Mouse (Mus musculus): Measurements from ENCODE around the gene Lilrb4a.

DNA sequence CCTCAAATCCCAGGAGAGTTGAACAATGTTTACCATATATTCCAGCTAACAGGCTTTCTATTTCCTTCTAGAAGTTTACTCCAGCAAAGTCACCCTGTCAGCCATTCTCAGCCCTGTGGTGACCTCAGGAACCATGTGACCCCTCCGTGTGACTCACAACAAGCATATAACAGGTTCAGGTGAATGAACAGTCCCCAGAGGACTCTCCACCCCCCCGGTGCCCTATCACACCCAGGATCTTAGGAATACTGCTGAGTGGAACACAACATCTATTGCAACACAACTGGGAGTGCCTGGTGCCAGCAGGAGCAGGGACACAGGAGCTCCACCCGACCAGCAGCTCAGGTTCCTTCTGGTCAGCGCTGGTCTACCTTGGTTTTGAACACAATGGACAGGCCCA lies 39.1 kb upstream of the Lilrb4a start:
- TF ChIP-seq CTCF (conservative IDR thresholded peaks at IDR 0.05 in 1 of 2, IDR thresholded peaks at IDR 0.05 in 1 of 2; ENCODE audit: low read depth in 2 of 2, low read length in 2 of 2) (no peak), EP300 (IDR thresholded peaks at IDR 0.05; ENCODE audit: low read length) (no peak), TCF12 (IDR thresholded peaks at IDR 0.05; ENCODE audit: low read depth, low read length) (no peak), JUND (conservative IDR thresholded peaks at IDR 0.05; ENCODE audit: low read depth, low read length) (no peak), MAFK (IDR thresholded peaks at IDR 0.05; ENCODE audit: insufficient replicate concordance, low read length) (no peak), MAX (IDR thresholded peaks at IDR 0.05; ENCODE audit: low read length) (no peak), POLR2AphosphoS2 (IDR thresholded peaks at IDR 0.05; ENCODE audit: low read depth, low read length) (no peak), POLR2A (IDR thresholded peaks at IDR 0.05; ENCODE audit: low read depth, low read length) (no peak), ZC3H11A (IDR thresholded peaks at IDR 0.05; ENCODE audit: low read depth, low read length) (no peak), RAD21 (IDR thresholded peaks at IDR 0.05; ENCODE audit: low read depth, low read length) (no peak), CHD2 (IDR thresholded peaks at IDR 0.05; ENCODE audit: low read length) (no peak), ELF1 (IDR thresholded peaks at IDR 0.05; ENCODE audit: low read depth, low read length) (no peak), USF1 (IDR thresholded peaks at IDR 0.05; ENCODE audit: low read depth, low read length) (peak; percentile 20; the same call in 1 of the 2 replicates), MAZ (IDR thresholded peaks at IDR 0.05; ENCODE audit: low read depth, low read length) (no peak)

All from CH12.LX (cell line).